Mouse (Mus musculus): ENCODE results near the gene Zscan4f. TPM values are rescaled to one million over a fixed set of nuclear protein-coding genes. Genes with fewer than 3 reads are reported as not detected.
"Not testable (repeated sequence)": the region's sequence is repeated elsewhere in the genome, so short reads cannot be mapped to it uniquely, and the experiment has no call there.

Gene Zscan4f
- 153 and 164 TPM in 2 replicates for total RNA-seq (2012; rRNA removed)

GRCm38 (mm10) chr7:11397615-11398014 is at the start of gene Zscan4f:
TSS of gene Zscan4f (plus strand) at chr7:11397915.
- H3K4me1 ChIP-seq (ENCODE audit: control insufficient read depth in 2 of 2, insufficient read depth in 2 of 2, low read length in 2 of 2, poor library complexity in 1 of 2); H3K9me3 ChIP-seq (ENCODE audit: control insufficient read depth, insufficient read depth, low read depth, low read length); H3K9ac ChIP-seq (ENCODE audit: insufficient read depth, low read depth, low read length, poor library complexity, severe bottlenecking); H3K27ac ChIP-seq (ENCODE audit: insufficient read depth, low read depth, low read length, poor library complexity, severe bottlenecking); in situ Hi-C loops (cut with MboI; ENCODE audit: low sequenced_read_pairs in 2 of 2, unreplicated experiment in 2 of 2); H3K36me3 ChIP-seq (ENCODE audit: control insufficient read depth, insufficient read depth, low read length, poor library complexity, severe bottlenecking); DNase-seq (ENCODE audit: low read depth, low spot score); H3K4me3 ChIP-seq (ENCODE audit: insufficient read depth in 1 of 2, low read depth in 1 of 2, low read length in 2 of 2, poor library complexity in 1 of 2, severe bottlenecking in 1 of 2): not testable (repeated sequence)

DNA sequence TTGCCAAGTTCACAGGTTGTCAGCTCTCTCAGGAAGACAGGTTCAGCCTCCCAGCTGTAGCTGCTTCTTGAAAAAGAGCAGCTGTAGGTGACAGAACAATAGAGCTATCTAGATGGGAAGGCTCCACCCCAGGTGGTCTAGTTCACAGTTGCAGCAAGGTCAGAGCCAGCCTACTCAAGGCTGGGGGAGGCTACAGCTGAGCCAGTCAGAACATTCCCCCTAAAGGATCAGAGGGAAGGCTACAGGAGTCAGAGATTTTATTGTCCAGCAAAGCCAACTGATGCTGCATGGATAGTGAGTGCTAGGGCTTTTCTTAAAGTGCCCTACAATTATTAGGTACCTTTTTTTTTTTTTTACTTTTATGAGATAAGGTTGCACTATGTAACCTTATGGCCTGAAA is 13.1 kb upstream of the Zscan4f start:
- H3K4me1 ChIP-seq (ENCODE audit: control insufficient read depth in 2 of 2, insufficient read depth in 2 of 2, low read length in 2 of 2, poor library complexity in 1 of 2); H3K27ac ChIP-seq (ENCODE audit: insufficient read depth, low read depth, low read length, poor library complexity, severe bottlenecking); H3K36me3 ChIP-seq (ENCODE audit: control insufficient read depth, insufficient read depth, low read length, poor library complexity, severe bottlenecking); H3K9me3 ChIP-seq (ENCODE audit: control insufficient read depth, insufficient read depth, low read depth, low read length); H3K4me3 ChIP-seq (ENCODE audit: insufficient read depth in 1 of 2, low read depth in 1 of 2, low read length in 2 of 2, poor library complexity in 1 of 2, severe bottlenecking in 1 of 2); in situ Hi-C loops (cut with MboI; ENCODE audit: low sequenced_read_pairs in 2 of 2, unreplicated experiment in 2 of 2); H3K9ac ChIP-seq (ENCODE audit: insufficient read depth, low read depth, low read length, poor library complexity, severe bottlenecking): not testable (repeated sequence)
- peak; percentile 19 for DNase-seq (ENCODE audit: low read depth, low spot score)

Other genes starting within 250 kb of the Zscan4f start
- 41.1 and 42.3 TPM in 2 replicates for gene Zscan4d, start 231.8 kb upstream of the Zscan4f start, total RNA-seq (2012; rRNA removed)
- gene Zscan4e, start 87.2 kb upstream of the Zscan4f start, total RNA-seq (2012; rRNA removed), result 39.5 and 39.6 TPM in 2 replicates
- 56.2 and 59.5 TPM in 2 replicates for gene Zscan4-ps2, start 116.4 kb downstream of the Zscan4f start, total RNA-seq (2012; rRNA removed)
- 36.1 and 37.5 TPM in 2 replicates for gene Zscan4-ps3, start 211.4 kb downstream of the Zscan4f start, total RNA-seq (2012; rRNA removed)

Measured in ES-E14 (cell line).